Mouse (Mus musculus) stomach, postnatal 0 days (tissue): Measurements from ENCODE around the gene Slc13a2. TPM values are rescaled to one million over a fixed set of nuclear protein-coding genes. Genes with fewer than 3 reads are reported as not detected.

ENCODE experiments used
- ATAC-seq: fragments of 200-750 bp; cut with Nextera tagmentation; 2 replicates; pipeline ENCODE4 v1.8.0; 2017; ENCODE audit not compliant: low FRiP score, low TSS enrichment
- DNase-seq: peaks from one replicate; pipeline ENCODE4 v3.0.0-alpha.2; 2016; ENCODE audit warnings: low spot score
- H3K27ac ChIP-seq: fragments of 300-500 bp; sonication (generic); replicated peaks from 2 replicates; pipeline ENCODE4 v1.5.1; 2014; ENCODE audit warnings: mild to moderate bottlenecking, control low read depth
- H3K27me3 ChIP-seq: fragments of 300-500 bp; sonication (generic); 2 replicates; pipeline ENCODE4 v1.6.1; 2014; ENCODE audit warnings: low read length; ENCODE audit not compliant: control insufficient read depth, insufficient read depth
- H3K36me3 ChIP-seq: fragments of 300-500 bp; sonication (generic); 2 replicates; pipeline ENCODE4 v1.6.1; 2014; ENCODE audit warnings: low read length, mixed read lengths; ENCODE audit not compliant: control insufficient read depth, insufficient read depth
- H3K4me1 ChIP-seq: fragments of 300-500 bp; sonication (generic); replicated peaks from 2 replicates; pipeline ENCODE4 v1.6.1; 2014; ENCODE audit warnings: antibody characterized with exemption; ENCODE audit not compliant: control insufficient read depth, insufficient read depth
- H3K4me2 ChIP-seq: fragments of 300-500 bp; sonication (generic); replicated peaks from 2 replicates; pipeline ENCODE4 v1.6.1; 2014; ENCODE audit warnings: low read depth, mild to moderate bottlenecking, control low read depth, moderate library complexity
- H3K4me3 ChIP-seq: fragments of 300-500 bp; sonication (generic); 2 replicates; pipeline ENCODE4 v1.5.1; 2014; ENCODE audit warnings: low read depth, low read length, control low read depth
- H3K9ac ChIP-seq: fragments of 300-500 bp; sonication (generic); 2 replicates; pipeline ENCODE4 v1.6.1; 2014; ENCODE audit warnings: mild to moderate bottlenecking, low read length, control low read depth, mixed read lengths
- H3K9me3 ChIP-seq: fragments of 300-500 bp; sonication (generic); 2 replicates; pipeline ENCODE4 v1.6.1; 2016; ENCODE audit warnings: low read length; ENCODE audit not compliant: control insufficient read depth
- CTCF ChIP-seq: IDR thresholded peaks from 2 replicates; pipeline ENCODE4 v1.5.1; 2016; ENCODE audit warnings: antibody characterized with exemption, low read depth, mild to moderate bottlenecking, moderate library complexity
- EP300 ChIP-seq: optimal IDR thresholded peaks from 2 replicates; pipeline ENCODE3; 2016; ENCODE audit warnings: antibody characterized with exemption
- WGBS: fragments of 180-500 bp; shearing (Covaris S2); extraction: QIAGEN DNeasy Blood & Tissue Kit; methylation state at CpG from one replicate; pipeline ENCODE4 v1.1.7; 2014; 5-methylcytosine and 5-hydroxymethylcytosine counted together
- polyA plus RNA-seq: library from polyadenylated mRNA; unstranded; fragments of >200 nt; fragmentation: Nextera tagmentation; extraction: Ambion mirVana; gene quantifications from 2 replicates; pipeline ENCODE4 v1.2.1, GENCODE M21; 2015

Gene Slc13a2
- polyA plus RNA-seq, 1 experiment from 2014 or later = 0.39 TPM

GRCm38 (mm10) chr11:78397397-78397796 lies 24.6 kb downstream of the Slc13a2 start:
- H3K27me3 ChIP-seq = no peaks in the 10 kb centered on the region
- no peak overlapping the region for H3K9ac ChIP-seq
- ATAC-seq (peak; percentile 45), DNase-seq (peak; percentile 83)
- H3K27ac ChIP-seq = no peak overlapping the region
- no peaks in the 10 kb centered on the region for H3K4me1 ChIP-seq
- no peak overlapping the region; the same call in 1 of the 2 replicates for H3K4me3 ChIP-seq
- 11% methylated on average over 18 of the region's 18 CpGs for WGBS
- TF ChIP-seq CTCF = peak; percentile 92
- TF ChIP-seq EP300 = no peak
- H3K36me3 ChIP-seq = no peaks in the 10 kb centered on the region
- no peaks in the 10 kb centered on the region for H3K9me3 ChIP-seq
- peak overlapping the region; percentile 27; the same call in 1 of the 2 replicates for H3K4me2 ChIP-seq

GRCm38 (mm10) chr11:78396950-78397349 lies 25.1 kb downstream of the Slc13a2 start:
- WGBS = 40% methylated on average over 11 of the region's 11 CpGs
- H3K4me2 ChIP-seq = peak overlapping the region; percentile 27; the same call in 1 of the 2 replicates
- DNase-seq (no peak), ATAC-seq (no peak)
- no peaks in the 10 kb centered on the region for H3K36me3 ChIP-seq
- H3K27ac ChIP-seq = no peak overlapping the region
- TF ChIP-seq EP300 (no peak), CTCF (no peak)
- H3K9ac ChIP-seq = no peak overlapping the region
- no peaks in the 10 kb centered on the region for H3K27me3 ChIP-seq
- no peaks in the 10 kb centered on the region for H3K9me3 ChIP-seq
- no peaks in the 10 kb centered on the region for H3K4me1 ChIP-seq
- H3K4me3 ChIP-seq = no peak overlapping the region; the same call in 1 of the 2 replicates

GRCm38 (mm10) chr11:78392728-78393127 lies 29.3 kb downstream of the Slc13a2 start:
- H3K4me2 ChIP-seq = no peak overlapping the region
- no peaks in the 10 kb centered on the region for H3K4me1 ChIP-seq
- TF ChIP-seq CTCF (no peak), EP300 (no peak)
- DNase-seq (no peak), ATAC-seq (no peak)
- no peaks in the 10 kb centered on the region for H3K9me3 ChIP-seq
- no peaks in the 10 kb centered on the region for H3K36me3 ChIP-seq
- H3K9ac ChIP-seq = no peak overlapping the region
- H3K27me3 ChIP-seq = no peaks in the 10 kb centered on the region
- no peak overlapping the region for H3K4me3 ChIP-seq
- 54% methylated on average over 3 of the region's 3 CpGs for WGBS
- no peak overlapping the region for H3K27ac ChIP-seq

GRCm38 (mm10) chr11:78386508-78387043 lies 35.4 kb downstream of the Slc13a2 start, which contains the start of gene Foxn1:
TSS of gene Foxn1 (minus strand) at chr11:78386558.
- Histone ChIP-seq H3K4me1 (no peaks in the 10 kb centered on the region), H3K9ac (no peak within 1 kb of the TSS), H3K9me3 (no peaks in the 10 kb centered on the region), H3K27me3 (no peaks in the 10 kb centered on the region), H3K4me3 (peak within 1 kb of the TSS; percentile 10; the same call in 1 of the 2 replicates), H3K27ac (peak within 1 kb of the TSS; percentile 69), H3K36me3 (no peaks in the 10 kb centered on the region), H3K4me2 (peak within 1 kb of the TSS; percentile 23; the same call in 1 of the 2 replicates)
- peak; percentile 58 for ATAC-seq
- DNase-seq = no peak
- no peak for TF ChIP-seq CTCF
- no peak for TF ChIP-seq EP300
- WGBS = 56% methylated on average over 14 of the region's 14 CpGs

- no peaks in the 10 kb centered on the region for H3K9me3 ChIP-seq
- peak overlapping the region; percentile 23; the same call in 1 of the 2 replicates for H3K4me2 ChIP-seq
- no peak overlapping the region for H3K4me3 ChIP-seq
- no peak for DNase-seq
- H3K9ac ChIP-seq = no peak overlapping the region
- no peaks in the 10 kb centered on the region for H3K36me3 ChIP-seq
- TF ChIP-seq CTCF (no peak), EP300 (no peak)
- ATAC-seq = no peak
- peak overlapping the region; percentile 69; the same call in 1 of the 2 replicates for H3K27ac ChIP-seq
- no peaks in the 10 kb centered on the region for H3K4me1 ChIP-seq
- no peaks in the 10 kb centered on the region for H3K27me3 ChIP-seq
- WGBS = 68% methylated on average over 10 of the region's 10 CpGs
These were observed 36.2 kb downstream of the Slc13a2 start for GRCm38 (mm10) chr11:78385776-78386175.

DNA sequence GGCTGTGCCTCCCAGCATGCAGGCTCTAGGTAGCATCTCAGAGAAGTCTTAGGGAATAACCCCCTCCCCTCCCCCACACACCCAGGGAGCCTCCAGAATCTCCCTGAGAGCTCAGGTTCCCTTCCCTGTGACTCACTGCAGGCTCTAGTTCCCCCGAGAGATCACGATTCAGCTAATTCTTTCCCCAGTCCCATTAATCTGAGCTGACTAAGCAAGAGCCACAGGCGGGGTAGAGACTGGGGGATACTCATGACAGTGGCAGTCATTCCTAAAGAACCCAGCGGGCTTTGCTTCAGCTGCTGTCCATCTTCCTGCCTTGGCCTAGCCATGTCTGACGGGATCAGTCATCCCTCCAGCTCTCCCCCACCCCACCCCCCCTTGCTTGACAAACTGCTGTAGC lies 39.3 kb downstream of the Slc13a2 start:
- WGBS = 26% methylated on average over 5 of the region's 5 CpGs
- Histone ChIP-seq H3K9ac (no peak overlapping the region), H3K4me2 (no peak overlapping the region), H3K27me3 (no peaks in the 10 kb centered on the region), H3K4me1 (no peaks in the 10 kb centered on the region), H3K36me3 (no peaks in the 10 kb centered on the region), H3K4me3 (no peak overlapping the region), H3K27ac (no peak overlapping the region), H3K9me3 (no peaks in the 10 kb centered on the region)
- DNase-seq (no peak), ATAC-seq (no peak)
- TF ChIP-seq EP300 (no peak), CTCF (no peak)
